Mouse (Mus musculus) brain, embryonic 14.5 days (tissue): ENCODE data around the gene Med7.

Source experiments
- CTCF ChIP-seq: fragments of 200-500 bp; IDR thresholded peaks from 2 replicates; pipeline ENCODE4 v1.5.1; 2012; ENCODE audit warnings: inconsistent platforms, mild to moderate bottlenecking, moderate library complexity, borderline replicate concordance; ENCODE audit not compliant: insufficient read depth, insufficient read length; ENCODE audit errors: extremely low read depth
- POLR2A ChIP-seq: fragments of 200-500 bp; IDR thresholded peaks from 2 replicates; pipeline ENCODE4 v1.6.1; 2012; ENCODE audit warnings: mild to moderate bottlenecking, inconsistent platforms, borderline replicate concordance; ENCODE audit not compliant: poor library complexity, insufficient read depth, insufficient read length, severe bottlenecking; ENCODE audit errors: extremely low read depth

DNA sequence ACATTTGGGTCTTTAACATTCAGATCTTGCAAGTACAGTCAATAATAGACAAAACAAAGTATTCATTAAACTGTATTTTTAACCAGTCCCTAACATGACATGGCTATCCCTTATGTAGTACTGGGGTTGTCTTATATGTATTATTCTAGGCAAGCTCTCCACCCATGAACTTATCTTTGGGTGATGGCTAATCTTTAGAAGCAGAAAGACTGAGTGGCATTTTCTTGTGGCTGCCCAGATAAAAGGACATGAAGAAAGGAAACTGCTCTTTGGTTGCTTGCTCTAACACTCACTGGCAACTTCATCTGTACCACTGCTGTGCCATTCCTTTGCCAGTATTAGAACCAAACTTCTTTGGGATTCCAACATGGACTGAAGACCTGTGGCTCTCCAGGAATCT, 1.4 kb upstream of the Med7 start:
- TF ChIP-seq POLR2A (no peak), CTCF (no peak)
